Mouse (Mus musculus): Measurements from ENCODE around the gene Clcn6. TPM values are rescaled to one million over a fixed set of nuclear protein-coding genes. Genes with fewer than 3 reads are reported as not detected.
A peak's percentile ranks its signal among the peaks of the same experiment; 100 is the strongest.

The Clcn6 gene
- polyA plus RNA-seq (2016; fragmentation: Nextera tagmentation; extraction: Ambion mirVana): 22.4 and 27.7 TPM in 2 replicates

DNA sequence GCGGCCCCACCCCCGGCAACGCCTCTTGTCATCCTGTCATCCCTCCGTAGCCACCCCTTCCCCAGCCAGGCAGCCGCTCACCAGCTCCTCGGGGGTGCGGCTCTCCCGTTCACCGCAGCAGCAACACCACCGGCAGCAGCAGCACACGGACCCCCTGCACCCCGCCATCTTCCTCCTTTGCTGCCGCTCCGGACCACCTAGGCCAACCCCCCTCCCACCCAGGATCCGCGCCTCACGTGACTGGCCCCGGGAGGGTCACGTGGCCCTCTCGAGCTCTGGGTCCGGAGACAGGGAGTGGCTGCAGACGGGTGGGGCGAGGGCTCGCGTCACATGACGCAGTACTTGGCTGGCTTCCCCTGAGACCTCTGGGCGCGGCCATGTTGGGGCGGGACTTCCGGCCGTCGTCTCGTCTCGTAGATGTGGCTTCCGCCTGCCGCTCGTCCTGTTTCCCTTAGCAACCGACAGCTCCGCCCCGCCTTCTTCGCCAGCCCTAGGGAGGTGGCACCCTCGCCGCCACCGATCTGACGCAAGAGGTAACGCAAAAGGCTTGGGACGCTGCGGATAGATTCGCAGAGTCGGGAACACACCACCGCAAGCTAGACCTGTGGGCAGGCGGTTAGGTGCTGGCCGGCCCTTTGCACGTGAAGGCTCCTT lies at the start of gene Clcn6, which contains the start of gene Mthfr:
TSS of gene Clcn6 (minus strand) at position 222 of the 654 bp plus-strand sequence.
TSS of gene Mthfr (plus strand) at position 478 of the 654 bp plus-strand sequence.
- peak; percentile 96 for ATAC-seq (ENCODE audit: low FRiP score)
- peaks cover 29% of the 10 kb centered on the region for H3K36me3 ChIP-seq (replicated peaks)
- peaks cover 54% of the 10 kb centered on the region for H3K4me1 ChIP-seq
- peak within 1 kb of the TSS; percentile 80 for H3K27ac ChIP-seq
- H3K27me3 ChIP-seq: no peaks in the 10 kb centered on the region
- WGBS: under 1% methylated on average over 53 of the region's 54 CpGs
- peak within 1 kb of the TSS; percentile 76 for H3K9ac ChIP-seq
- H3K4me2 ChIP-seq: peak within 1 kb of the TSS; percentile 79
- peak within 1 kb of the TSS; percentile 68 for H3K4me3 ChIP-seq (replicated peaks)
- no peaks in the 10 kb centered on the region for H3K9me3 ChIP-seq

DNA sequence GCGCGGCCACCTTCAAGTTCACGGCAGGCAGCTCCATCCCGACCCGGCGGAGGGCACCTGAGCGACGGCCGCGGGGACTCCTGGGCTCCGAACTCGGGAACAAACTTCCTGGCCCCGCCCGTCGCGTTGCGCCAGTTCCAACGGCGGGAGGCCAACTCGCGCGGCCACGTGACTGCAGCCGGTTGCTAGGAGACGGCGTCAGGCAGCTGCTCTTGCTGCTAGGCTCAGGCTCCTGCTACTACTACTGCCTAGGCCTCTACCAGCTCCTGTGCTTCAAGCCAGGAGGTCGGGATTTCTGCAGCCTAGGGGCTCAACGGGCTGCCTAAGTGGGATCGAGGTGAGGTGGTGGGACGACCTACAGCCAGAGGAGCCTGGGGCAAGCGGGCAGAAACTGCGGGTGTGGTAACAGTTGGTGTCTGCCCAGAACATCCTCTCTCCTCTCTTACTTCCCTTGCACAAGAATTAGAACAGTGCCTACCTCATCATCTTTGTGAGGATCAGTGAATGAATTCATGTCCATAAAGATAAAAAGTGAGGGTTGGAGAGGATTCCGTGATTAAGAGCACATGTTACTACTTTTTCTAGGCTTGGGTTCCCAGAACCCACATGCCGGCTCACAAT lies 49.4 kb upstream of the Clcn6 start, which contains the start of gene Agtrap:
TSS of gene Agtrap (minus strand) at position 125 of the 621 bp plus-strand sequence.
- H3K27me3 ChIP-seq: no peaks in the 10 kb centered on the region
- peak within 1 kb of the TSS; percentile 80 for H3K4me2 ChIP-seq
- H3K4me3 ChIP-seq (replicated peaks): peak within 1 kb of the TSS; percentile 64
- H3K27ac ChIP-seq: peak within 1 kb of the TSS; percentile 62
- H3K36me3 ChIP-seq (replicated peaks): no peaks in the 10 kb centered on the region
- H3K9me3 ChIP-seq: no peaks in the 10 kb centered on the region
- WGBS: 5% methylated on average over 34 of the region's 34 CpGs
- ATAC-seq (ENCODE audit: low FRiP score): peak; percentile 93
- H3K9ac ChIP-seq: peak within 1 kb of the TSS; percentile 68
- H3K4me1 ChIP-seq: peaks cover 48% of the 10 kb centered on the region

DNA sequence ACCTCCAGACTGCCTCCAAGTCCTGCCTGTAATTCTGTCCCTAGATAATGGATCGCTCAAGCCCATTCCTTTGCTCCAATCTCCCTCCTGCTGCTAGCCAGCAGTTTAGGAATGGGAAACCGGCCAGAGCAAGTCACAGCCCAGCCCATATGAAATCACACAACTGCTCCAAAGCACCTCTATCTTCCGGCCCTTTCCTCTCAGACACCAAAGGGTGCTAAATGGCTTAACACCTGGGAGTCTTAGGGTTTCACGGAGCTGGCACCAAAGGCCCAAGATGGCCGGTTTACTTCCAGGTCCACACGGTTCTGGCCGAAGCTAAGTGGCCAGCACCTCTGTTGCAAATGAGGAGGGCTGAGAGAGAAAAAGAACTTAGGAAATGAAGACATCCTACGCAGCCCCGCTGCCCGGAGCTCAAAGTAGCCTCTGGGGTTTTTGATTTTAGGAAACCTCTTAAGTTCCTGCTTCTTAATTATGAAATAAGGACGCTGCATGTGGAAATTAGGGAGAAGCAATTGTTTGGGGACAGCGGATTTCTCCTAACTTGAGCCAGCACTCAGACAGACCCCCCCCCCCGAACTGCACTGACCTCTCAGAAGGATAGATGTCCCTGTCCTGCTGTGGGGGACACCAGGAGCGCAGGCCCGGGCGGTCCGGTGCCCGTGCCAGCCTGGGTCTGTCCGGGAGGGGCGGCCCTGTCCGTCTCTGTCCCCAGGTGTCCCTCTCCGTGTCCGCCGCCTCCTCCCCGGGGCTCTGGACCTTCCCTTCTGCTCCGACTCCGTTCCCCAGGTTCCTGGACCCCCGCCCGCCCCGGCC lies 48.7 kb upstream of the Clcn6 start:
- H3K36me3 ChIP-seq (replicated peaks): no peaks in the 10 kb centered on the region
- 3% methylated on average over 30 of the region's 30 CpGs for WGBS
- ATAC-seq (ENCODE audit: low FRiP score): peak; percentile 72
- no peaks in the 10 kb centered on the region for H3K27me3 ChIP-seq
- peaks cover 55% of the 10 kb centered on the region for H3K4me1 ChIP-seq
- peak overlapping the region; percentile 80 for H3K4me2 ChIP-seq
- peak overlapping the region; percentile 68 for H3K9ac ChIP-seq
- H3K9me3 ChIP-seq: no peaks in the 10 kb centered on the region
- H3K4me3 ChIP-seq (replicated peaks): peak overlapping the region; percentile 64
- H3K27ac ChIP-seq: peak overlapping the region; percentile 42; the same call in 1 of the 2 replicates

GRCm38 (mm10) chr4:148085907-148086305 lies 47.3 kb upstream of the Clcn6 start:
- WGBS: 81% methylated on average over 3 of the region's 3 CpGs
- ATAC-seq (ENCODE audit: low FRiP score): no peak

GRCm38 (mm10) chr4:148085131-148085906 lies 46.7 kb upstream of the Clcn6 start:
- no peak overlapping the region for H3K9ac ChIP-seq
- H3K4me1 ChIP-seq: peaks cover 55% of the 10 kb centered on the region
- H3K9me3 ChIP-seq: no peaks in the 10 kb centered on the region
- no peaks in the 10 kb centered on the region for H3K27me3 ChIP-seq
- H3K27ac ChIP-seq: no peak overlapping the region
- no peak for ATAC-seq (ENCODE audit: low FRiP score)
- no peak overlapping the region for H3K4me2 ChIP-seq
- 0 out of 2 replicates have a peak, but pooled peaks cover 12% of the 10 kb centered on the region for H3K36me3 ChIP-seq (replicated peaks)
- no peak overlapping the region for H3K4me3 ChIP-seq (replicated peaks)
- WGBS: 46% methylated on average over 10 of the region's 10 CpGs

More at GRCm38 (mm10) chr4:148085907-148086305, 47.3 kb upstream of the Clcn6 start:
- H3K4me3 ChIP-seq (replicated peaks): no peak overlapping the region
- no peak overlapping the region for H3K4me2 ChIP-seq
- H3K27ac ChIP-seq: no peak overlapping the region
- 0 out of 2 replicates have a peak, but pooled peaks cover 10% of the 10 kb centered on the region for H3K36me3 ChIP-seq (replicated peaks)
- peaks cover 55% of the 10 kb centered on the region for H3K4me1 ChIP-seq
- no peaks in the 10 kb centered on the region for H3K9me3 ChIP-seq
- H3K9ac ChIP-seq: no peak overlapping the region
- no peaks in the 10 kb centered on the region for H3K27me3 ChIP-seq

- 13% methylated on average over 8 of the region's 8 CpGs for WGBS
- H3K27ac ChIP-seq: no peak overlapping the region
- H3K4me3 ChIP-seq (replicated peaks): no peak overlapping the region
- H3K36me3 ChIP-seq (replicated peaks): 0 out of 2 replicates have a peak, but pooled peaks cover 16% of the 10 kb centered on the region
- H3K4me2 ChIP-seq: no peak overlapping the region
- ATAC-seq (ENCODE audit: low FRiP score): no peak
- no peaks in the 10 kb centered on the region for H3K9me3 ChIP-seq
- H3K9ac ChIP-seq: no peak overlapping the region
- no peaks in the 10 kb centered on the region for H3K27me3 ChIP-seq
- H3K4me1 ChIP-seq: peaks cover 55% of the 10 kb centered on the region
These were observed 45.7 kb upstream of the Clcn6 start for GRCm38 (mm10) chr4:148084261-148084714.

DNA sequence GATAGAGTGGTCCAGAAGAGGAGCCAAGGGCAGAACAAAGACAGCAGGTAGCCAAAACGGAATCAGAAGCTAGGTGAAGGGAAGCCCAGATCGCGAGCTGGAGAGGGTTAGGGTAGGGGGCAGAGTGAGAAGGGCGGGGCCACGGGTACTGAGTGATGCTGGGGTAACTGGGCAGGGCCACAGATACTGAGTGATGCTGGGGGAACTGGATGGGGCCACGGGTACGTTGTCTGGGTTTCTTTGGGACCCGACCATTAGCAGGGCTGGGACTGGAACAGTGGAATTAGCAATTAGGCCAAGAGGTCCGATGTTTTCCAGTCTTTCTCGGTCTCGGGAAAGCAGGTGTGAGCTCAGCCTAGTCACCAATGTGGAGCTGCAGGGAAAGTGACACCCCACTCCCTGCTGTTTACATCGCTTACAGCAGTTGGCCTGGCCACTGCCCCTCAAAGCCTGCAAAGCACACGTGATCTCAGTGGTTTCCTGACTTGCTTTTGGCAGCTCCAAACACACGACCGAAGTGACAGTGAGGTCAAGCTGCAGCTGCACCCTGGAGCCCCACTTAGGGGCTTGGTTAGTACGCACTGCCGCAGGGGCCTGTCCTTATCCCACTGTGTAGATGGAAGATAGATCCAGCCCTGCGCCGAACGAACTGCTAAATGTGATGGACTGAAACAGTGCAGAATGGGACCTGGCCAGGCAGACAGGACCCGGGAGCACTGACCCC lies 44.7 kb upstream of the Clcn6 start:
- 70% methylated on average over 21 of the region's 21 CpGs for WGBS
- 0 out of 2 replicates have a peak, but pooled peaks cover 16% of the 10 kb centered on the region for H3K36me3 ChIP-seq (replicated peaks)
- no peaks in the 10 kb centered on the region for H3K27me3 ChIP-seq
- H3K9me3 ChIP-seq: no peaks in the 10 kb centered on the region
- H3K4me2 ChIP-seq: no peak overlapping the region
- no peak for ATAC-seq (ENCODE audit: low FRiP score)
- no peak overlapping the region for H3K9ac ChIP-seq
- no peak overlapping the region for H3K4me3 ChIP-seq (replicated peaks)
- H3K27ac ChIP-seq: no peak overlapping the region
- peaks cover 47% of the 10 kb centered on the region for H3K4me1 ChIP-seq

- H3K9me3 ChIP-seq: no peaks in the 10 kb centered on the region
- WGBS: 54% methylated on average over 12 of the region's 12 CpGs
- H3K4me2 ChIP-seq: no peak overlapping the region
- peaks cover 39% of the 10 kb centered on the region for H3K4me1 ChIP-seq
- H3K9ac ChIP-seq: no peak overlapping the region
- H3K27me3 ChIP-seq: no peaks in the 10 kb centered on the region
- no peak overlapping the region for H3K27ac ChIP-seq
- ATAC-seq (ENCODE audit: low FRiP score): peak; percentile 51; the same call in 1 of the 2 replicates
- 0 out of 2 replicates have a peak, but pooled peaks cover 16% of the 10 kb centered on the region for H3K36me3 ChIP-seq (replicated peaks)
- no peak overlapping the region for H3K4me3 ChIP-seq (replicated peaks)
These were observed 43.8 kb upstream of the Clcn6 start for GRCm38 (mm10) chr4:148082257-148083044.

DNA sequence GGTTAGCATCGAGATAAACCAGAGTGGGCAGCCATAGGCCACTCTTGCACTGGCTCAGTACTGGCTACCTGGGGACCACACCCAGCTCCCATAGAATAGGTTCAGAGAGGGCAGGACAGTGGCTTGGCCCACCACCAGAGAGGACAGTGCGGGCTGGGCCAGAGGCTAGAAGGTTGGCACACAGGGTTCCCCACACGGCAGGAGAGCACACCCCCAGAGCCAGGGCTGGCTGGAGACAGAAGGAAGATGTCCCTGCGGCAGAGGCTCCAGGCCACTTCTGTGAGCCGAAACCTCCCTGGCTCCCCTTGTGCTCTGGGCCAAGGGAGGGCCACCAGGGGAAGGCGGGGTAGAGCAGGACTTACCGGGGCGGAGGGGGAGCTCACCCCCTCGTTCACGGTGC lies 42.6 kb upstream of the Clcn6 start:
- Histone ChIP-seq H3K27ac (no peak overlapping the region), H3K4me3 (replicated peaks) (no peak overlapping the region), H3K9me3 (no peaks in the 10 kb centered on the region), H3K4me2 (no peak overlapping the region), H3K36me3 (replicated peaks) (0 out of 2 replicates have a peak, but pooled peaks cover 16% of the 10 kb centered on the region), H3K9ac (no peak overlapping the region), H3K4me1 (peaks cover 27% of the 10 kb centered on the region), H3K27me3 (no peaks in the 10 kb centered on the region)
- no peak for ATAC-seq (ENCODE audit: low FRiP score)
- WGBS: 92% methylated on average over 10 of the region's 10 CpGs

DNA sequence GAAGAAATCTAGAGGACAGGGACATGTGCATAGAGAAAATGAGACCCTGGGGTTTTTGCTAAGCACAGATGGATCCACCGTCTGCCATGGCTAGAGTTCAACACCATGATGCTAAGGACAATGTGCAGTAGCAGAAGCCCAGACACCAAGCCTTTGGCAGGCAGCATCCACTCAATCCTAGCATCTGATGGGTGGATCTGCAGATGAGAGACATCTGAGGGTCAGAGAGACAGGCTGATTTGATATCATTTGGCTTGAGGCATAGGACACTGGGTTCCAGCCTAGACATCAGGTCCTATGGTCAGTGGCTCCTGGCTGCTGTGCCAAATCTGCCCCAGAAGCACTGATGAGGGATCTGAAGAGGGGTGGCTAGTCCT lies 42.0 kb upstream of the Clcn6 start:
- Histone ChIP-seq H3K4me2 (no peak overlapping the region), H3K4me3 (replicated peaks) (no peak overlapping the region), H3K36me3 (replicated peaks) (0 out of 2 replicates have a peak, but pooled peaks cover 16% of the 10 kb centered on the region), H3K27ac (no peak overlapping the region), H3K4me1 (peaks cover 21% of the 10 kb centered on the region), H3K9ac (no peak overlapping the region), H3K27me3 (no peaks in the 10 kb centered on the region), H3K9me3 (no peaks in the 10 kb centered on the region)
- WGBS: 100% methylated on average over 1 of the region's 1 CpGs
- ATAC-seq (ENCODE audit: low FRiP score): no peak

All from forebrain, embryonic 12.5 days (tissue).